Mouse (Mus musculus) brain, embryonic 14.5 days (tissue): ENCODE data around the gene Fam221a.

Source experiments
- CTCF ChIP-seq: fragments of 200-500 bp; IDR thresholded peaks from 2 replicates; pipeline ENCODE4 v1.5.1; 2012; ENCODE audit warnings: inconsistent platforms, mild to moderate bottlenecking, moderate library complexity, borderline replicate concordance; ENCODE audit not compliant: insufficient read depth, insufficient read length; ENCODE audit errors: extremely low read depth
- POLR2A ChIP-seq: fragments of 200-500 bp; IDR thresholded peaks from 2 replicates; pipeline ENCODE4 v1.6.1; 2012; ENCODE audit warnings: mild to moderate bottlenecking, inconsistent platforms, borderline replicate concordance; ENCODE audit not compliant: poor library complexity, insufficient read depth, insufficient read length, severe bottlenecking; ENCODE audit errors: extremely low read depth

GRCm38 (mm10) chr6:49360420-49360819 is 7.1 kb upstream of the Fam221a start:
- TF ChIP-seq CTCF = peak; percentile 6; the same call in 1 of the 2 replicates
- TF ChIP-seq POLR2A = no peak
